Mouse (Mus musculus) ES-Bruce4 (cell line): ENCODE results near the gene Chmp6. TPM values are rescaled to one million over a fixed set of nuclear protein-coding genes. Genes with fewer than 3 reads are reported as not detected.
A peak's percentile ranks its signal among the peaks of the same experiment; 100 is the strongest.

Experiments used
- H3K27ac ChIP-seq: 2 replicates; pipeline ENCODE4 v1.5.1; 2012; ENCODE audit warnings: low read length, inconsistent platforms; ENCODE audit not compliant: insufficient read depth
- H3K27me3 ChIP-seq: 2 replicates; pipeline ENCODE4 v1.6.1; 2012; ENCODE audit warnings: mild to moderate bottlenecking, low read length, inconsistent platforms; ENCODE audit not compliant: control insufficient read depth, poor library complexity, insufficient read depth, severe bottlenecking
- H3K36me3 ChIP-seq: 2 replicates; pipeline ENCODE4 v1.6.1; 2012; ENCODE audit warnings: inconsistent platforms, mild to moderate bottlenecking, low read length, moderate library complexity; ENCODE audit not compliant: control insufficient read depth, poor library complexity, insufficient read depth, severe bottlenecking
- H3K4me1 ChIP-seq: one replicate; pipeline ENCODE4 v1.8.1; 2011; ENCODE audit warnings: low read length; ENCODE audit not compliant: control insufficient read depth, insufficient read depth
- H3K4me3 ChIP-seq: 2 replicates; pipeline ENCODE4 v1.5.1; 2011; ENCODE audit warnings: low read depth, mild to moderate bottlenecking, low read length
- H3K9ac ChIP-seq: 2 replicates; pipeline ENCODE4 v1.6.1; 2012; ENCODE audit warnings: low read depth, mild to moderate bottlenecking, inconsistent platforms; ENCODE audit not compliant: poor library complexity, severe bottlenecking
- H3K9me3 ChIP-seq: replicated peaks from 2 replicates; pipeline ENCODE4 v1.6.1; 2012; ENCODE audit warnings: mild to moderate bottlenecking, low read length, inconsistent platforms; ENCODE audit not compliant: control insufficient read depth, poor library complexity, insufficient read depth, severe bottlenecking
- CTCF ChIP-seq: IDR thresholded peaks from one replicate; pipeline ENCODE4 v1.8.1; 2011; ENCODE audit warnings: low read depth, low read length
- EP300 ChIP-seq: IDR thresholded peaks from 2 replicates; pipeline ENCODE4 v1.6.1; 2011; ENCODE audit warnings: low read depth, low read length; ENCODE audit not compliant: insufficient read depth
- POLR2A ChIP-seq: IDR thresholded peaks from one replicate; pipeline ENCODE4 v1.8.1; 2011; ENCODE audit warnings: low read length; ENCODE audit not compliant: insufficient read depth
- polyA plus RNA-seq: library from polyadenylated mRNA; stranded (reverse); fragments of >200 nt; gene quantifications from 2 replicates; pipeline ENCODE4 v1.2.4, GENCODE M21; 2011; ENCODE audit warnings: low read depth; ENCODE audit not compliant: missing spikeins, insufficient read depth, insufficient read length

Chmp6 gene
- polyA plus RNA-seq: 25.4 and 34.0 TPM in 2 replicates

- Histone ChIP-seq H3K4me3 (peak within 1 kb of the TSS; percentile 84), H3K27ac (peak within 1 kb of the TSS; percentile 39), H3K9ac (peak within 1 kb of the TSS; percentile 93), H3K36me3 (peaks cover 10% of the 10 kb centered on the region), H3K4me1 (no peaks in the 10 kb centered on the region), H3K27me3 (no peaks in the 10 kb centered on the region), H3K9me3 (no peaks in the 10 kb centered on the region)
- TF ChIP-seq POLR2A: no peak
- peak; percentile 15 for TF ChIP-seq CTCF
These were observed at the start of gene Chmp6 for GRCm38 (mm10) chr11:119913291-119913934. TSS of gene Chmp6 (plus strand) at chr11:119913441.

- no peak overlapping the region for H3K27ac ChIP-seq
- no peaks in the 10 kb centered on the region for H3K4me1 ChIP-seq
- H3K4me3 ChIP-seq: no peak overlapping the region
- H3K27me3 ChIP-seq: no peaks in the 10 kb centered on the region
- no peaks in the 10 kb centered on the region for H3K9me3 ChIP-seq
- TF ChIP-seq POLR2A (no peak), EP300 (no peak), CTCF (no peak)
- peaks cover 3% of the 10 kb centered on the region; the same call in 1 of the 2 replicates for H3K36me3 ChIP-seq
- no peak overlapping the region for H3K9ac ChIP-seq
These were observed 46.4 kb upstream of the Chmp6 start for GRCm38 (mm10) chr11:119866837-119867236.

GRCm38 (mm10) chr11:119868138-119868537 is 45.1 kb upstream of the Chmp6 start:
- Histone ChIP-seq H3K4me3 (no peak overlapping the region), H3K9ac (no peak overlapping the region), H3K27me3 (no peaks in the 10 kb centered on the region), H3K9me3 (no peaks in the 10 kb centered on the region), H3K36me3 (peaks cover 5% of the 10 kb centered on the region; the same call in 1 of the 2 replicates), H3K4me1 (no peaks in the 10 kb centered on the region), H3K27ac (no peak overlapping the region)
- TF ChIP-seq POLR2A (no peak), EP300 (no peak), CTCF (no peak)

- H3K4me3 ChIP-seq: no peak overlapping the region
- H3K9me3 ChIP-seq: no peaks in the 10 kb centered on the region
- H3K27ac ChIP-seq: no peak overlapping the region
- TF ChIP-seq EP300 (no peak), POLR2A (no peak), CTCF (no peak)
- no peaks in the 10 kb centered on the region for H3K4me1 ChIP-seq
- no peak overlapping the region for H3K9ac ChIP-seq
- H3K27me3 ChIP-seq: no peaks in the 10 kb centered on the region
- peaks cover 5% of the 10 kb centered on the region; the same call in 1 of the 2 replicates for H3K36me3 ChIP-seq
These were observed 44.7 kb upstream of the Chmp6 start for GRCm38 (mm10) chr11:119868556-119868955.

GRCm38 (mm10) chr11:119871141-119871540 is 42.1 kb upstream of the Chmp6 start:
- no peak overlapping the region for H3K4me3 ChIP-seq
- H3K27me3 ChIP-seq: no peaks in the 10 kb centered on the region
- no peak overlapping the region for H3K27ac ChIP-seq
- TF ChIP-seq POLR2A: no peak
- no peak for TF ChIP-seq CTCF
- no peak for TF ChIP-seq EP300
- no peaks in the 10 kb centered on the region for H3K9me3 ChIP-seq
- no peaks in the 10 kb centered on the region for H3K4me1 ChIP-seq
- peaks cover 2% of the 10 kb centered on the region; the same call in 1 of the 2 replicates for H3K36me3 ChIP-seq
- no peak overlapping the region for H3K9ac ChIP-seq

GRCm38 (mm10) chr11:119873643-119874042 is 39.6 kb upstream of the Chmp6 start:
- peaks cover 2% of the 10 kb centered on the region; the same call in 1 of the 2 replicates for H3K36me3 ChIP-seq
- no peak overlapping the region for H3K4me3 ChIP-seq
- no peaks in the 10 kb centered on the region for H3K4me1 ChIP-seq
- H3K27ac ChIP-seq: no peak overlapping the region
- no peaks in the 10 kb centered on the region for H3K27me3 ChIP-seq
- H3K9ac ChIP-seq: no peak overlapping the region
- no peak for TF ChIP-seq POLR2A
- TF ChIP-seq EP300: no peak
- no peak for TF ChIP-seq CTCF
- H3K9me3 ChIP-seq: no peaks in the 10 kb centered on the region
